Mouse (Mus musculus): ENCODE results near the gene Exosc5. TPM values are rescaled to one million over a fixed set of nuclear protein-coding genes. Genes with fewer than 3 reads are reported as not detected.

Exosc5 gene
- polyA plus RNA-seq, 2 experiments = 63.0 to 64.9 TPM

GRCm38 (mm10) chr7:25679971-25680370, 21.0 kb downstream of the Exosc5 start:
- no peak overlapping the region for H3K27ac ChIP-seq (replicated peaks; ENCODE audit: low read depth, low read length)
- peaks cover 8% of the 10 kb centered on the region for H3K27me3 ChIP-seq (ENCODE audit: control insufficient read depth, insufficient read depth, low read length)
- 0 out of 2 replicates have a peak overlapping the region, but pooled peaks have one; percentile 70 for H3K9ac ChIP-seq (ENCODE audit: low read depth, low read length, severe bottlenecking)
- H3K4me2 ChIP-seq (replicated peaks; ENCODE audit: low read depth, low read length, severe bottlenecking) = peak overlapping the region; percentile 64
- TF ChIP-seq POLR2A (IDR thresholded peaks at IDR 0.05; ENCODE audit: borderline replicate concordance, extremely low read depth, insufficient read depth, insufficient read length) = no peak
- H3K36me3 ChIP-seq (ENCODE audit: control insufficient read depth, insufficient read depth, low read length) = no peaks in the 10 kb centered on the region
- peak overlapping the region; percentile 66 for H3K4me3 ChIP-seq (replicated peaks; ENCODE audit: low read length)
- ATAC-seq (ENCODE audit: low FRiP score, low read depth) (no peak), DNase-seq (ENCODE audit: low spot score) (no peak)
- 11% methylated on average over 6 of the region's 6 CpGs for WGBS
- peaks cover 10% of the 10 kb centered on the region; the same call in 1 of the 2 replicates for H3K4me1 ChIP-seq (ENCODE audit: control insufficient read depth, insufficient read depth, low read length)
- H3K9me3 ChIP-seq (ENCODE audit: control insufficient read depth, low read length) = no peaks in the 10 kb centered on the region

GRCm38 (mm10) chr7:25680514-25681258, 21.7 kb downstream of the Exosc5 start, which contains the start of gene B9d2:
B9d2 (plus strand) TSS chr7:25680780.
- TF ChIP-seq POLR2A (IDR thresholded peaks at IDR 0.05; ENCODE audit: borderline replicate concordance, extremely low read depth, insufficient read depth, insufficient read length) = peak; percentile 47; the same call in 1 of the 2 replicates
- H3K4me3 ChIP-seq (replicated peaks; ENCODE audit: low read length) = peak within 1 kb of the TSS; percentile 66
- no peaks in the 10 kb centered on the region for H3K9me3 ChIP-seq (ENCODE audit: control insufficient read depth, low read length)
- H3K27me3 ChIP-seq (ENCODE audit: control insufficient read depth, insufficient read depth, low read length) = peaks cover 2% of the 10 kb centered on the region; the same call in 1 of the 2 replicates
- H3K4me2 ChIP-seq (replicated peaks; ENCODE audit: low read depth, low read length, severe bottlenecking) = peak within 1 kb of the TSS; percentile 64
- DNase-seq (ENCODE audit: low spot score) (peak; percentile 96), ATAC-seq (ENCODE audit: low FRiP score, low read depth) (peak; percentile 97)
- no peaks in the 10 kb centered on the region for H3K36me3 ChIP-seq (ENCODE audit: control insufficient read depth, insufficient read depth, low read length)
- H3K4me1 ChIP-seq (ENCODE audit: control insufficient read depth, insufficient read depth, low read length) = 0 out of 2 replicates have a peak, but pooled peaks cover 9% of the 10 kb centered on the region
- peak within 1 kb of the TSS; percentile 88 for H3K27ac ChIP-seq (replicated peaks; ENCODE audit: low read depth, low read length)
- peak within 1 kb of the TSS; percentile 70 for H3K9ac ChIP-seq (ENCODE audit: low read depth, low read length, severe bottlenecking)
- WGBS = 0% methylated on average over 46 of the region's 46 CpGs

- WGBS = 61% methylated on average over 15 of the region's 15 CpGs
- Histone ChIP-seq H3K4me1 (ENCODE audit: control insufficient read depth, insufficient read depth, low read length) (peaks cover 12% of the 10 kb centered on the region; the same call in 1 of the 2 replicates), H3K4me2 (replicated peaks; ENCODE audit: low read depth, low read length, severe bottlenecking) (peak overlapping the region; percentile 64), H3K36me3 (ENCODE audit: control insufficient read depth, insufficient read depth, low read length) (no peaks in the 10 kb centered on the region), H3K9ac (ENCODE audit: low read depth, low read length, severe bottlenecking) (no peak overlapping the region), H3K4me3 (replicated peaks; ENCODE audit: low read length) (peak overlapping the region; percentile 66), H3K27me3 (ENCODE audit: control insufficient read depth, insufficient read depth, low read length) (peaks cover 9% of the 10 kb centered on the region; the same call in 1 of the 2 replicates), H3K27ac (replicated peaks; ENCODE audit: low read depth, low read length) (no peak overlapping the region), H3K9me3 (ENCODE audit: control insufficient read depth, low read length) (no peaks in the 10 kb centered on the region)
- no peak for TF ChIP-seq POLR2A (IDR thresholded peaks at IDR 0.05; ENCODE audit: borderline replicate concordance, extremely low read depth, insufficient read depth, insufficient read length)
- DNase-seq (ENCODE audit: low spot score) (no peak), ATAC-seq (ENCODE audit: low FRiP score, low read depth) (no peak)
Observed at GRCm38 (mm10) chr7:25681341-25682231, 22.6 kb downstream of the Exosc5 start.

- Histone ChIP-seq H3K4me1 (ENCODE audit: control insufficient read depth, insufficient read depth, low read length) (peaks cover 20% of the 10 kb centered on the region), H3K27me3 (ENCODE audit: control insufficient read depth, insufficient read depth, low read length) (peaks cover 27% of the 10 kb centered on the region), H3K36me3 (ENCODE audit: control insufficient read depth, insufficient read depth, low read length) (no peaks in the 10 kb centered on the region), H3K4me2 (replicated peaks; ENCODE audit: low read depth, low read length, severe bottlenecking) (no peak overlapping the region), H3K4me3 (replicated peaks; ENCODE audit: low read length) (no peak overlapping the region), H3K9ac (ENCODE audit: low read depth, low read length, severe bottlenecking) (no peak overlapping the region), H3K9me3 (ENCODE audit: control insufficient read depth, low read length) (no peaks in the 10 kb centered on the region), H3K27ac (replicated peaks; ENCODE audit: low read depth, low read length) (no peak overlapping the region)
- ATAC-seq (ENCODE audit: low FRiP score, low read depth) (no peak), DNase-seq (ENCODE audit: low spot score) (no peak)
- no peak for TF ChIP-seq POLR2A (IDR thresholded peaks at IDR 0.05; ENCODE audit: borderline replicate concordance, extremely low read depth, insufficient read depth, insufficient read length)
- 63% methylated on average over 7 of the region's 7 CpGs for WGBS
Observed at GRCm38 (mm10) chr7:25683474-25684180, 24.7 kb downstream of the Exosc5 start.

Data from limb, embryonic 14.5 days (tissue).